Mouse (Mus musculus) embryo, embryonic 9.5 days (tissue): Measurements from ENCODE around the gene Gpr84.

Experiments used
- DNase-seq: peaks from one replicate; pipeline ENCODE4 v3.0.0-alpha.2; 2017; ENCODE audit errors: extremely low spot score

Gpr84 gene

GRCm38 (mm10) chr15:103335488-103336235, 25.2 kb upstream of the Gpr84 start:
- no peak for DNase-seq

DNA sequence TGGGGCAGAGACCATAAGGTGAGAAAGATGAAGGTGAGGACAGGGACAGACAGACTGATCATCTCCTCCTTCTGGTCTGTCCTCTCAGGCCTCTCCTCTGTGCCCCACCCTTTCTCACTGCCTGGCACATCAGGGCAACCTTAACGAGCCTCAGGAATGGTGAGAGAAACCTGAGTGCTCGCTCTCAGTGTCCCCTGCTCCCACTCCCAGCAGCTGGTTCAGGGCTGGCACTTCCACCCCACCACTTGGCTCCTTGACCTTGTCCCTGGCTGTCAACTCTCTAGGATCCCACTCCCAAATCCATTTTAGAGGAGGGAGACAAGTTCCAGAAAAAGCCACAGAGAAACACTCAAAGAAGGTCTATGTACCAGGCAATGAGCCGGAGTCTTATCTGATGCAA, 24.6 kb upstream of the Gpr84 start:
- no peak for DNase-seq

- DNase-seq = peak; percentile 75
These were observed 23.8 kb upstream of the Gpr84 start for GRCm38 (mm10) chr15:103334194-103334593.

GRCm38 (mm10) chr15:103333738-103334137, 23.3 kb upstream of the Gpr84 start:
- no peak for DNase-seq

DNA sequence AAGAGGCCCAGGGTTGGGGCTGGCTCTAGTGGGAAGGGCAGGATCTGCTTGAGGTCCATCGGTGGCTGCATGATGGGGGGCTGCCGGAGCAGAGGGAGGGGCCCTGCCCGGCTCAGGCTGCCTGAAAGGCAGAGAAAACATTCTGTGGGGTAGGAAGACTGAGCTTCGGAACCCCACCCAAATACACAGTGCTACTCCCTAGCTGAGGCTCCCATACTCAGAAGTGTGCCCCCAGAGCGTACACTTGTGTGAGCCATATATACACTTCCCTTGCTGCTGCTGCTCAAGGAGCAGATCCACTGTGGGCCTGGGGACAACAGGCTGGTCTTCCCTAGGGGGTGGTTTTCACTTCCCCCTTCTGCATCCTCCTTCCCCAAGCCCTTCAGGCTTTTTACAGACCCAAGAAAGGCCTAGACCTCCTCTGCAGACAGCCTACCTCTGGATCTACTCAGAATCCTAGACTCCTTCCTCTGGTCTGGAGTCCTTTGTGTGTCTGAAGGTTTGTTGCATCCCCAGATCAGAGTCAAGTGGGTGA, 22.7 kb upstream of the Gpr84 start:
- DNase-seq = no peak

GRCm38 (mm10) chr15:103323455-103324247, 13.2 kb upstream of the Gpr84 start:
- peak; percentile 97 for DNase-seq

DNA sequence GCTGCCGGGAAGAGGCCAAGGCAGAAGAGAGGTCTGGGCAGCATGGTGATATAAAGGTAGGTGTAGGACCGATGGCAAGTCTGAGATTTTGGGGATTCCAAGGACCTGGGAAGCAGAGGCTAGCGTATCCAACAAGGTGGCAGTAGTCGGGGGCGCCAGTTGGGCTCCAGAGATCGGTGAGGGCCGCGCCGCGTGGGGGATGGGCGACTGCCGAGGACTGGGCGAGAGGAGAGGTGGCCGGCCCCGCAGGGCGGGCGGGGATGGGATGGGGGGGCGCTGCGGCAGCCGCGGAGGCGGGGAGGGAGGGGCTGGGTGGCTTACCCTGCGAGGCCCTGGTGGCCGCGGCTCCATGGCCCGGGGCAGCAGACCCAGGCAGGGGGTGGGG, 12.7 kb upstream of the Gpr84 start:
- no peak for DNase-seq

DNA sequence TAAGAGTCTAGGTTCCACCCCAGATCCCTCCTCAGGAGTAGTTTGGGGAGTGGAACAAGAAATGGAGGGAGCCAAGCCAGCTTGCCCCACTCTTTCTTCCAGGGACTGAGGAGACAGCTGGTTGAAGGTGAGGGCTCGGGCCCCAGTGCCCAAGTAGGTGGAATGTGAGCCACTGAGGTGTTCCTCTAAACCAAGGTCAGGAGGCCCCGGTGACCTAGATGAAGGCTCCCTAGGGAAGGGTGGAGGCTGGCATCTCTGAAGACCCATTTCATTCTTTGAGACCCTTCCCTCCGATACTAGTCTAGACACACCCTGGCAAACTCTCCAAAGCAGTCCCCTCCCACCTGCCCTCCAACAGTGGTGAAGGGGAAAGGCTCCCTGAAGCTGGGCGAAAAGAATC, 12.0 kb upstream of the Gpr84 start:
- no peak for DNase-seq

DNA sequence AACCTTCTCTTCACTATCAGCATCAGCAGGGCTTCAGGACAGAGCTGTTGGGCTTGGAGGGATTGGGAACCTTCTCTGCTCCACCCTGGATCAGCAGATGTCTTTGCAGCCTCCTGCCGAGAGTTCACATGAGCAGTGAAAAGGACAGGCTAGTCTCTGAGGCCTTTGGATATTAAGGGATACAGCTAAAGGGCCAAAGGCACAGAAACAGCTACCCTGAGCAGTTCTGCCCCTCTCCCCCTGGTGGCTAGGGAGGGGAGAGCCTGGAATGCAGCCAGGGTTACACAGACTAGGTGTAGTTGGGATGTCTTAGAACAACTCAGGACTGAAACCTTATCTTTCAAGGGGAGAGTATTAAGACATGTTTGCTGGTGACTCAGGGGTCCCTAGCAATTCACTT, 10.7 kb upstream of the Gpr84 start:
- no peak for DNase-seq

GRCm38 (mm10) chr15:103318201-103318816, 7.9 kb upstream of the Gpr84 start:
- DNase-seq = no peak

GRCm38 (mm10) chr15:103317731-103318130, 7.3 kb upstream of the Gpr84 start:
- DNase-seq = no peak

GRCm38 (mm10) chr15:103317120-103317519, 6.7 kb upstream of the Gpr84 start:
- DNase-seq = no peak

DNA sequence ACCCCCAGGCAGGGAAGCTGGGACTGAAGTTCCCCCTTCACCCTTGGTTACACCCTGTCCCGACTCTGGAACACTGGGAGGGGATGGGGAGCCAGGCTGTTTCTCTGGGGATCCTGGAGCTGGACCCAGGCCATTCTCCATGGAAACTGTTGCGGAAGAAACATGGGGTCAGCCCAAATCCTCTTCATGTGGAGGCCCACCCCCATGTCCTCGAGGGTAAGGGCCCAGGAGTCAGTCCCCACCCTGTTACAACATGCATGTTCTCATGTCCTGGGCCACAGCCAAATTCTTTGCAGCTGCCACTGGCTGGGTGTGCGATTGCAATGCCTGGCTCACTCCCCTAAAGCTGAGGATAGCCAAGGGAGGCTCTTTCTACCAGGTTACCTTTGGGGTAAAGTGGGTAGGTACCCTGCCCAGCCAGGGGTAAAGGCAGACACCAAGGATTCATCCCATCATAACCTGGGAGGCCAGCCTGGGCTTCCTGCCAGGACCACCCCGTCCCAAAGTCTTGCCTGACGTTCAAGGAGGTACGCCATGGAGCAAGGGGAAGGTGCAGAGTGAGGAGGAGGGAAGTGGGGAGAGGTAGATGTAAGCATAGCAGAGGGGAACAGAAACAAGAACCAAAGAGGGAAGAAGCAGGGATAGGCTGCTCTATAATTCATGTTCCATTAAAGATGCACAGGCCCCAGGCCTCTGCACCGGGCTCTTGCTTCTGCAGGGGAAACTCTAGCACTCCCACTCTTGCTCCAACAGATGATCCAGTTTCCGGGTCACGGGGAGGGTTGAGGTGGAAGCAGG, 5.8 kb upstream of the Gpr84 start:
- DNase-seq = no peak

- DNase-seq = peak; percentile 88
These were observed 4.6 kb upstream of the Gpr84 start for GRCm38 (mm10) chr15:103315011-103315502.

- DNase-seq = no peak
These were observed 3.8 kb upstream of the Gpr84 start for GRCm38 (mm10) chr15:103314181-103314580.

- DNase-seq = peak; percentile 59
These were observed 3.2 kb upstream of the Gpr84 start for GRCm38 (mm10) chr15:103313495-103314095.

DNA sequence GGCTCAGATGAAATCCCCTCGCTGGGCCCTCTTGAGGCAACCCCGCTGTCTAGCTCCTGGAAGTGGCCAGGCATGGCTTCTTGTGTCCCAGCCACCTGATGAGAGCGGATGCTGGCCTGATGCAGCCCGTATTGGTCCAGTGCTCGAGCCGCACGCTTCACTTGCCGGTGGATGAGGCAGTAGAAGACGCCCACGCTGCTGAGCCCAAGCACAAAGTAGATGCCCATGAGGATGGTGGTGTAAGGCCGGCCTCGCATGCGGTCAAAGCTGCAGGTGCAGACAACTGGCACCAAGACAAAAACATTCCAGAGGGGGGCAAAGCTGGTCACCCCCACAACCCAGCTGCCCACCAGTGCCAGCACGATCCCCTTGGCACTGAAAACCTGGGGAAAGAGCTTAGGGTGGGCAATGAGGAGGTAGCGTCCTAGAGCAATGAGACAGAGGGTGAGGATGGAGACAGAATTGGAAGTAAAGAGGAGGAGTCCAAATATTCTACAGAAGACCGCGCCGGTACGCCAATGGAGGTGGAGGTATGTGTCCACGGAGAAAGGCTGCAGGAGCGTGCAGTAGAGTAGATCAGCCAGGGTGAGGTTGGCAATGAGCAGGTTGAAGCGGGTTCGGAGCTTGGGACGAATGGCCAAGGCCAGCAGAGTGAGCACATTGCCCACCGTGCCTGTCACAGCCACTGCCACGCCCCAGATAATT, 1.4 kb downstream of the Gpr84 start:
- DNase-seq = no peak

GRCm38 (mm10) chr15:103308056-103308875, 2.1 kb downstream of the Gpr84 start:
- DNase-seq = peak; percentile 42

GRCm38 (mm10) chr15:103307125-103307524, 3.3 kb downstream of the Gpr84 start:
- DNase-seq = peak; percentile 94
